Mouse (Mus musculus) mature B cell (primary cell): Measurements from ENCODE around the gene Rftn1.
"Not testable (repeated sequence)": the region's sequence is repeated elsewhere in the genome, so short reads cannot be mapped to it uniquely, and the experiment has no call there.

Experiments used
- in situ Hi-C: fragments of 300-500 bp; cut with MboI; formaldehyde crosslinking; loops from 2 replicates; pipeline ENCODE4 v1.14.3; 2019

Rftn1 gene

GRCm38 (mm10) chr17:50128392-50128791 lies 62.1 kb downstream of the Rftn1 start:
- in situ Hi-C loops, result no loop called here

GRCm38 (mm10) chr17:50127045-50127813 lies 63.2 kb downstream of the Rftn1 start:
- in situ Hi-C loops, result no loop called here

GRCm38 (mm10) chr17:50126545-50126944 lies 63.9 kb downstream of the Rftn1 start:
- in situ Hi-C loops, result no loop called here

GRCm38 (mm10) chr17:50125900-50126299 lies 64.6 kb downstream of the Rftn1 start:
- in situ Hi-C loops, result no loop called here

- in situ Hi-C loops, result no loop called here
Observed at GRCm38 (mm10) chr17:50125245-50125798, 65.2 kb downstream of the Rftn1 start.

GRCm38 (mm10) chr17:50124708-50125107 lies 65.8 kb downstream of the Rftn1 start:
- in situ Hi-C loops, result no loop called here

GRCm38 (mm10) chr17:50122555-50122954 lies 67.9 kb downstream of the Rftn1 start:
- in situ Hi-C loops, result no loop called here

GRCm38 (mm10) chr17:50120098-50120497 lies 70.4 kb downstream of the Rftn1 start:
- in situ Hi-C loops, result no loop called here

- in situ Hi-C loops, result no loop called here
Observed at GRCm38 (mm10) chr17:50117461-50117860, 73.0 kb downstream of the Rftn1 start.

GRCm38 (mm10) chr17:50116980-50117379 lies 73.5 kb downstream of the Rftn1 start:
- in situ Hi-C loops, result no loop called here

GRCm38 (mm10) chr17:50116401-50116800 lies 74.1 kb downstream of the Rftn1 start:
- in situ Hi-C loops, result not testable (repeated sequence)

GRCm38 (mm10) chr17:50115716-50116115 lies 74.8 kb downstream of the Rftn1 start:
- in situ Hi-C loops, result not testable (repeated sequence)

- in situ Hi-C loops, result no loop called here
Observed at GRCm38 (mm10) chr17:50114659-50115058, 75.8 kb downstream of the Rftn1 start.

- in situ Hi-C loops, result no loop called here
Observed at GRCm38 (mm10) chr17:50110650-50111415, 79.6 kb downstream of the Rftn1 start.

GRCm38 (mm10) chr17:50106811-50107210 lies 83.7 kb downstream of the Rftn1 start:
- in situ Hi-C loops, result no loop called here

GRCm38 (mm10) chr17:50104131-50104530 lies 86.3 kb downstream of the Rftn1 start:
- in situ Hi-C loops, result no loop called here

GRCm38 (mm10) chr17:50101416-50101815 lies 89.1 kb downstream of the Rftn1 start:
- in situ Hi-C loops, result no loop called here

- in situ Hi-C loops, result no loop called here
Observed at GRCm38 (mm10) chr17:50100070-50100469, 90.4 kb downstream of the Rftn1 start.

- in situ Hi-C loops, result loop anchor here (10.0 kb wide), 1 partner anchor 95 kb away; the partner anchor contains the start of gene Rftn1
Observed at GRCm38 (mm10) chr17:50099378-50099777, 91.1 kb downstream of the Rftn1 start.

GRCm38 (mm10) chr17:50098297-50098696 lies 92.2 kb downstream of the Rftn1 start:
- in situ Hi-C loops, result loop anchor here (10.0 kb wide), 1 partner anchor 97 kb away; the partner anchor contains the start of gene Rftn1

GRCm38 (mm10) chr17:50097831-50098230 lies 92.6 kb downstream of the Rftn1 start:
- in situ Hi-C loops, result loop anchor here (10.0 kb wide), 1 partner anchor 97 kb away; the partner anchor contains the start of gene Rftn1

GRCm38 (mm10) chr17:50096305-50096704 lies 94.2 kb downstream of the Rftn1 start:
- in situ Hi-C loops, result loop anchor here (10.0 kb wide), 1 partner anchor 98 kb away; the partner anchor contains the start of gene Rftn1
